Mouse (Mus musculus): Measurements from ENCODE around the gene Dnm1.
"Not testable (repeated sequence)": the region's sequence is repeated elsewhere in the genome, so short reads cannot be mapped to it uniquely, and the experiment has no call there.

Gene Dnm1

GRCm38 (mm10) chr2:32362274-32362673 lies 9.1 kb upstream of the Dnm1 start:
- in situ Hi-C loops (cut with MboI, MseI): not testable (repeated sequence)

GRCm38 (mm10) chr2:32361437-32361836 lies 8.3 kb upstream of the Dnm1 start:
- in situ Hi-C loops (cut with MboI, MseI): no loop called here

GRCm38 (mm10) chr2:32360741-32361140 lies 7.6 kb upstream of the Dnm1 start:
- in situ Hi-C loops (cut with MboI, MseI): no loop called here

DNA sequence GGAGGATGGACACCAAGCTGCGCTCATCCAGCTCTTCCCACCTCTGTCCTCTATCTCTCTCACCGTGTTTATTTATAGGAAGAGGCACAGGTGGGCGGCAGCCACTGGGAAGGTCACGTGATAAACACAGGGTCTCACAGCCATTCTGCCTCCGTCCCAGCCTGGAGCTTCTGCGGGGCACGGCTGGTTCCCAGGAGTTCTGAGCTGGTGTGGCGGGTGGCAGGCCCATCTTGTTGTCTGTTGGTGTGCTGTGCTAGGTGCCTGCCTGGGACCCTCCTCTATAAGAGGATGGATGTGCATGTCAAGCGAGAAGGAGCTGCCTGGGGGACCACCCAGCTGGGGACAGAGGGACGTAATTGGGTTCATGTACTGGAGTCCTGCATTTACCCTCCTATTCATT lies 5.2 kb upstream of the Dnm1 start:
- in situ Hi-C loops (cut with MboI, MseI): no loop called here

DNA sequence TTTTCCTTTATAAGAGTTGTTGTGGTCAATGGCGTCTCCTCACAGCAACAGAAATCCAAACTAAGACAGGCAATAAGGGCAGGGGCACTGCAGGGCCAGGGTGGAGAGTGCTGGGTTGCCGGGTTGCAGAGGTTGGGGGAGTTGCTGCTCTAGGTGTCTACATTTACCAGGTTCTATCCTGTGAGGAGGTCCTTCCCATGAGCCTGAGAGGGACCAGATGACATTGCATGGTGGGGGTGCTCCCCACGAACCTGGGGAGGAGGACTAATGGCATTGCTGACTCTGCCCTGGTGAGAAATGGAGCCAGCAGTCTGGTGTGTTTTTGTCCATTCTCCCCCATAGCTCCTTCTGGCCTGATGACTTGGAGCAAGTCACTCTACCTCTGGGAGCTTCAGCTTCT lies 4.6 kb upstream of the Dnm1 start:
- in situ Hi-C loops (cut with MboI, MseI): no loop called here

DNA sequence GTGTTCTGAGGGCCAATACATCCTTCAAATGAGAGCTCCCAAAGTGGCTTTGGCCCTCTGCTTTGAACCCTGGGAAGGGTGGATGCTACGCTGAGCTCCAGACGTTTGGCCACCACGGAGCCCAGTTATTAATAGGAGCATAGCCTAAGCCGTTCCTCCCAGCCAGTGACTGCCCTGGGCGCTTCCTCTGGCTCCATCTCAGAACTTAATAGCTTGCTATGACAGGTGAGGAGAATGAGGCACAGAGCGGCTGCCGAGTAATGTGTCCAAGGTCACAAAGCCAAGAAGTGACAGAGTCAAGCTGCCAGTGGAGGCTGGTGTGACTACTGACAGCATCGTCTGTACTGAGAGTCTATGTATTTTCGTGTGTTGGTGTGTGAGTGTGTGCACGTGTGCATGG lies 3.1 kb upstream of the Dnm1 start:
- in situ Hi-C loops (cut with MboI, MseI): no loop called here

DNA sequence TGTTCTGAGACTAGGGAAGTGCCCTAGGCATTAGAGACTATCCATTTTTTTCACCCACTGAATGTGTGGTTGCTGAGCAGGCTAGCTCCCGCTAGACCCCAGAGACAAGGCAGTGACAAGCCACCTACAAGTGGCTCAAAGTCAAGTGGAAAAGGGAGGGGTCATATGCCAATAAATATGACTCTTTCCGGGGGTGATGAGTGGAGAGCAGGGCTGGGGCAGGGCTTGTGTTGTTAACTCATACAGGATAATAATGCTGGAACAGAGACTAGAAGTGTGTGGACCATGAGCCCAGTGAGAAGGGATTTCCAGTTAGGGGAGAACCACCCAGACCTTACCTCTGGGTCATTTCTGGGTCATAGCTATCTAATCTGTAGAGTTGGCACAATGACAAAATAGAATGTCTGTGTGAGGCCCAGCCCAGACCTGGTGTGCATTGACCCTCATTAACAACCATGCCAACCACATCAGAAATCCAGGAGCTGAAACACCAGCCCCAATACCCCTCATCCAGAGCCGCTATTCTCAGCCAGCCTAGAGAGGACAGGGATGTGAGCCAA lies 1.3 kb upstream of the Dnm1 start:
- in situ Hi-C loops (cut with MboI, MseI): no loop called here

DNA sequence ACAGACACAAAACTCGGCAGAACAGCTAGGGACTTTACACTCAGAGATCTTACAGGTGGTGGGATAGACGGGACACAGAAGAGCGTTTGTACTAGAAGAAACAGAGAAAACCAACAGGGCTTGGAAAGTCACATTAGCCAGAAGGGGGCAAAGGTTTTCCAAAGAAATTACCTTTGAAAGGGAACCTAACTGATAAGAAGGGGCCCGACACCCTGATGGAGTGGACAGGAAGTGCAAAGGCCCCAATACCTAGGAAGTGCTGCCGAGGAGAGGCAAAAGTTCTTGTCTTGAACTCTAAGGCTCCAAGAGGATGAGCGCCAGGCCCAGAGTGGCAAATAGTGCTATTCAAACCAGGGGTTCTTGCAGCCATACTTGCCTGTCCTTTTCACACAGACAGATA lies 698 bp upstream of the Dnm1 start:
- in situ Hi-C loops (cut with MboI, MseI): no loop called here

- in situ Hi-C loops (cut with MboI, MseI): no loop called here
Measured at GRCm38 (mm10) chr2:32352151-32353006, 759 bp downstream of the Dnm1 start, which contains the start of gene Ciz1. Gene Ciz1, plus strand, starts transcription at chr2:32352327.

DNA sequence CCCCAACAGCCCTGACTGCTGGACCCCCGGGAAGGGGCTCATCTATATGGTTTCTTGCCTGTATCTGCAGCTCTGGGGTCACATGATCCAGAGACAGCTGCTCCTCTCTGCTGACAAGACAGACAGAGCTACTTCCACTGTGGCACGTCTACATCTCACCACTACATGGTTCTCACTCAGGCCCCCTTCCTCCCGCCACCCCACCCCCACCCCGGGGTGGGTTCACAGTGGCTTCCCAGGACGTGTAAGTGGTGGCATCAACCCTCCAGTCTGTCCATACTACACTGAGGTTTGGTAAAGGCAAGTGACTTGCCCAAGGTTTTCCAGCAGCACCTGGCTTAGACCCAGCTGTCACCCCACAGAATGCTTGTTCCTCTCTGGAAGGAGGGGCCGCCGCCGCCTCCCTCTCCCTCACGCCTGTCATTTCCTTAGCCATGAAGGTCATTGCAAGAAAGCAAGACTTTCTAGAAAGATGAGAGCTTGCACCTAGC lies 1.6 kb downstream of the Dnm1 start:
- in situ Hi-C loops (cut with MboI, MseI): no loop called here

- in situ Hi-C loops (cut with MboI, MseI): no loop called here
Measured at GRCm38 (mm10) chr2:32350471-32351051, 2.6 kb downstream of the Dnm1 start.

DNA sequence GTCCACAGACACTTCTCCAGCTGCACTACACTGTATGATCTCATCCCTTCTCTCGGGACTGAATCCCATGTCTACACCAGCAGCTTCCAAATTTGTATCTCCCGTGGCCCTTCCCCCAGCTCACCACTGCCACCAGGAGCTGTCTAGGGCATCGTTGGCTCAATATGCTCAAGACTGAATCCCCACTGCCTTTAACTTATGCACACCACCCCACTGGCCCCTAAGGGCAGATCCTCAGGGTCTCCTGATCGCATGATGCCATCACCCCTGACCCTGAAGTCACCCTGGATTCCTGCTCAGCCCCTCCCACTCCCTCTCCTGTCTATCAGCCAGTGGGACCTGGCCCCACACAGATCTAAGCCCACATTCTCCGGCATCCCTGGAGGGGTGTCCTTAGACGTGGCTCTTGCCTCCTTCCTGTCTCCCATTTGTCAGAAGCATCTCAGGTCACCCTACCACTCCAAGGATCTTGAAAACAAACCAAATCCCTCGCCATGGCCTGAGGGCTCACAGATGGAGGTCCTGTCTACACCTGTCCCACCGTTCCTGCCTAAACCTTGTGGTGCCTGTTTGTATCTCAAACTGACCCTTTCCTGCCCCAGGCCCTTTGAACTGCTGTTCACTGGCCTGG lies 3.4 kb downstream of the Dnm1 start:
- in situ Hi-C loops (cut with MboI, MseI): no loop called here

- in situ Hi-C loops (cut with MboI, MseI): no loop called here
Measured at GRCm38 (mm10) chr2:32348311-32348710, 4.8 kb downstream of the Dnm1 start.

DNA sequence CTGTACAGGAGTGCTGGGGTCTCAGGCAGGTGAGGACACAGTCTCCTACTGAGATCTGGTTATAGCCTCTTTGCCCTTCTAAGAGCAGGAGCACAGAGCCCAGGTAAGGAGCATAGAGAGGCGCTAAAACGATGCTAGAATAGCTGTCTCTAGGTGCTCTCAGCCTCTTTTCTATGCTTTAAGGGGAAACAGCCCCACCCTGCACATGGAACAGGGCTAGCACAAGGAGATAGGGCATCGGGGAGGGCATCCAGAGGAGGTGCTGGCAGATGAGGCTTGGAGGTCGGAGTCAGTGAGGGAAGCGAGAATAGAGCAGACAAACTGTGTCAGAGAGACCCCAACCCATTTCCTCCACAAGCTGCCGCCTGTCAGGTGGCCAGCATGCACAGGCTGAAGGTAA lies 6.1 kb downstream of the Dnm1 start:
- in situ Hi-C loops (cut with MboI, MseI): no loop called here

DNA sequence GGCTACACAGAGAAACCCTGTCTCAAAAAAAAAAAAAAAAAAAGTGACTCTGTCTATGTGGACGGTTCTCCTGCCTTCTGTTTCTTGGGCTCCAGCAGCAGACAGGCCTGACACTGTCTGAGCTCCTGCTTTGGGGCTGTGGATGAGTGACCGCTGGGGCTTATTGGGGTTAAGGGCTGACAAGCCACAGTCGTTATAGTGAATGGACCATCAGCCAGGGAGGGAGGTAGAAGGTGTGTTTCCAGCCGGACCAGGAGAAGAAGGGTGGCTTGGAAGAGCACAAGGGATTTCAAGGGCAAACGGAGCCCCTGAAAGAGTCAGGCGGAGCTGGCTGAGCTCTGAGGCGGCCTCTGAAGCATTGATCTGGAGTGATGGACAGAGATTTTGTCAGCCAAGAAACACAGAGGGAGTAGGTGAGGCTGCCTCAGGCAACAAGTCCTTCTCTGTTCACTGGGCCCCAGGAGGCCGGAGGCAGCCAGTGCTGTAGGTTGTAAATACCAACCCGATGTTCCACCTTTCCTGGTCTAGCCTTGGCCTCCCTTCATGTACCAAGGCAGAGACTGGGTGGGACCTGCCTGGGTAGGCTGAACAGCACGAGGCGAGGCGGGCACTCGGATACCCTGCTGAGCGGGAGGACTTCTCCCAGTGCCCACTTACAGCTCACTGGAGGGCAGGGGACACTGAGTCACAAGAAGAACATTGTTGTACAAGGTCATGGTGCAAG lies 8.4 kb downstream of the Dnm1 start:
- in situ Hi-C loops (cut with MboI, MseI): no loop called here

- in situ Hi-C loops (cut with MboI, MseI): no loop called here
Measured at GRCm38 (mm10) chr2:32344056-32344455, 9.1 kb downstream of the Dnm1 start.

DNA sequence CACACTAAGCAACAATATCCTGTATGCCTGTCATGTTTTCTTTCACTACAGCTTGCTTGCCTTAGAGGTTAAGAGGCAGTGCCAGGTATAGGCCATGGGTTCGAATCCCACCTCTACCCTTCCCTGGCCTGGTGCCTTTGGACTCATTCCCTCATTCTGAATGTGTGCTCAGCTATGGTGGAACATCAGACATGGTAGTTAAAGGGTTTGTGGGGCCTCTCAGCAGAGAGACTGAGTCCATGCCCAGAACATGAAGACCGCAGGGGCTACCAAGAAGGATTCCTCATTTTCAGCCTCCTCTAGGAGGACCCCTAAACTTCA lies 9.8 kb downstream of the Dnm1 start:
- in situ Hi-C loops (cut with MboI, MseI): no loop called here

DNA sequence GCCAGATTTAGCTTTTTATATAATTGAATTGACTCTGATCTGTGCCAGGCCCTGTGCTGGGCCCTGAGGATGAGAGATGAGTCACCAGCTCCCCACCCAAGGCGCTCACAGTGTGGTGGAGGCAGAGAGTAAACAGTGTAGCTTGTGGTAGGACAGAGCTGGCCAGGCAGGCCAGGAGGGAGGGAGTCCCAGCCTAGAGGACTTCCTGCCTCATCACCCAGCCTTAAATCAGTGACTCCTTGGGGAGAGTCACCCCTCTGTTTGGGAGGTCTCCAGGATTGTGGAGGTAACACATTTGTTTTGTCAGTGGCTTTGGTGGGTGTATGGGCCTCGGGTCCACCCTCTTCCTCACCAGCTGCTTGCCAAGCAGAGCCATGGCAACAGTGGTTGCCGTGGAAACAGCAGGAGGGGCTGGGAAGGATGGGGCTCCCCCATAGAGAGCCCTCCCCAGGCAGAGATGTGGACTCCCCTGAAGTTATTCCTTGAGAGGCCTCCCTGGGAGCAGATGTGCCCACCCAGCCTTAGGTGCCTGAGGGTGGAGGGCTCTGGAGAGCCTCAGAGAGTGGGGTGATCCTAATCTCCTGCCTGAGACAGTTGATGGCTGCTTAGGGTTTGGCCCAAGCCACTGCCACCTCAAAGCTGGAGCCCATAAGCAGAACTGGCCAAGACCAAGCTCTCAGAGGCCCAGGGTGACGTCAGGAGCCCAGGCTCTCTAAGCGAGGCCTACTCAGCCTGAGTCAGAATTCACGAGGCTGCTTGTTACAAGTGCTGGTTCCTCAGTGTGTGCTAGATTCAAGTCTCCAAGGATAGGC lies 10.4 kb downstream of the Dnm1 start:
- in situ Hi-C loops (cut with MboI, MseI): no loop called here

GRCm38 (mm10) chr2:32342039-32342438 lies 11.1 kb downstream of the Dnm1 start:
- in situ Hi-C loops (cut with MboI, MseI): no loop called here

- in situ Hi-C loops (cut with MboI, MseI): no loop called here
Measured at GRCm38 (mm10) chr2:32341634-32341939, 11.6 kb downstream of the Dnm1 start.

Measured in T-helper 1 cell (primary cell).